Mouse (Mus musculus) brain, embryonic 14.5 days (tissue): ENCODE measurements around the gene Jarid2. TPM values are rescaled to one million over a fixed set of nuclear protein-coding genes. Genes with fewer than 3 reads are reported as not detected.

Experiments
- DNase-seq: peaks from one replicate; pipeline ENCODE4 v3.0.0-alpha.2; 2011; ENCODE audit warnings: low read depth
- CTCF ChIP-seq: fragments of 200-500 bp; IDR thresholded peaks from 2 replicates; pipeline ENCODE4 v1.5.1; 2012; ENCODE audit warnings: inconsistent platforms, mild to moderate bottlenecking, moderate library complexity, borderline replicate concordance; ENCODE audit not compliant: insufficient read depth, insufficient read length; ENCODE audit errors: extremely low read depth
- POLR2A ChIP-seq: fragments of 200-500 bp; IDR thresholded peaks from 2 replicates; pipeline ENCODE4 v1.6.1; 2012; ENCODE audit warnings: mild to moderate bottlenecking, inconsistent platforms, borderline replicate concordance; ENCODE audit not compliant: poor library complexity, insufficient read depth, insufficient read length, severe bottlenecking; ENCODE audit errors: extremely low read depth
- polyA plus RNA-seq: library from polyadenylated mRNA; depleted of rRNA; stranded (reverse); fragments of >200 nt; gene quantifications from 2 replicates; pipeline ENCODE4 v1.2.3, GENCODE M21; 2012; rRNA removed

Gene Jarid2
- 31.6 and 52.9 TPM in 2 replicates for polyA plus RNA-seq

- TF ChIP-seq CTCF (no peak), POLR2A (no peak)
- DNase-seq: peak; percentile 49
These were observed at the start of gene Jarid2 for GRCm38 (mm10) chr13:44729424-44729971. Jarid2 (plus strand) TSS chr13:44729474.

- no peak for TF ChIP-seq CTCF
- TF ChIP-seq POLR2A: no peak
- DNase-seq: peak; percentile 23
These were observed 48.2 kb upstream of the Jarid2 start for GRCm38 (mm10) chr13:44681051-44681450.

- DNase-seq: no peak
These were observed 41.1 kb upstream of the Jarid2 start for GRCm38 (mm10) chr13:44688140-44688539.

GRCm38 (mm10) chr13:44697628-44698027, 31.6 kb upstream of the Jarid2 start:
- TF ChIP-seq POLR2A (no peak), CTCF (no peak)
- DNase-seq: no peak

More at GRCm38 (mm10) chr13:44688140-44688539, 41.1 kb upstream of the Jarid2 start:
- TF ChIP-seq POLR2A (no peak), CTCF (no peak)

GRCm38 (mm10) chr13:44704036-44704801, 25.1 kb upstream of the Jarid2 start:
- TF ChIP-seq CTCF (no peak), POLR2A (no peak)
- DNase-seq: no peak

GRCm38 (mm10) chr13:44705031-44705742, 24.1 kb upstream of the Jarid2 start:
- TF ChIP-seq CTCF: no peak
- TF ChIP-seq POLR2A: no peak
- peak; percentile 39 for DNase-seq

- TF ChIP-seq POLR2A: no peak
- TF ChIP-seq CTCF: no peak
- no peak for DNase-seq
These were observed 23.6 kb upstream of the Jarid2 start for GRCm38 (mm10) chr13:44705743-44706044.

- TF ChIP-seq CTCF: no peak
- no peak for TF ChIP-seq POLR2A
- DNase-seq: peak; percentile 43
These were observed 22.9 kb upstream of the Jarid2 start for GRCm38 (mm10) chr13:44706206-44706915.

- DNase-seq: peak; percentile 69
- no peak for TF ChIP-seq CTCF
- TF ChIP-seq POLR2A: no peak
These were observed 22.1 kb upstream of the Jarid2 start for GRCm38 (mm10) chr13:44707176-44707575.

- no peak for DNase-seq
- no peak for TF ChIP-seq POLR2A
These were observed 20.8 kb upstream of the Jarid2 start for GRCm38 (mm10) chr13:44708336-44709017.
